Mouse (Mus musculus): ENCODE data around the gene Fam169b.
"Not testable (repeated sequence)": the region's sequence is repeated elsewhere in the genome, so short reads cannot be mapped to it uniquely, and the experiment has no call there.

Fam169b gene

GRCm38 (mm10) chr7:68285851-68286298, 12.2 kb downstream of the Fam169b start:
- no peak for DNase-seq (ENCODE audit: low spot score in 2 of 2)

- no peak for DNase-seq (ENCODE audit: low spot score in 2 of 2)
Measured at GRCm38 (mm10) chr7:68286526-68287481, 13.2 kb downstream of the Fam169b start.

- no peak for DNase-seq (ENCODE audit: low spot score in 2 of 2)
Measured at GRCm38 (mm10) chr7:68287582-68287981, 13.9 kb downstream of the Fam169b start.

- DNase-seq (ENCODE audit: low spot score in 2 of 2): not testable (repeated sequence)
Measured at GRCm38 (mm10) chr7:68288000-68288399, 14.4 kb downstream of the Fam169b start.

- no peak for DNase-seq (ENCODE audit: low spot score in 2 of 2)
Measured at GRCm38 (mm10) chr7:68289081-68289480, 15.4 kb downstream of the Fam169b start.

- no peak for DNase-seq (ENCODE audit: low spot score in 2 of 2)
Measured at GRCm38 (mm10) chr7:68291603-68292002, 18.0 kb downstream of the Fam169b start.

- no peak for DNase-seq (ENCODE audit: low spot score in 2 of 2)
Measured at GRCm38 (mm10) chr7:68293997-68294789, 20.6 kb downstream of the Fam169b start.

GRCm38 (mm10) chr7:68296487-68296886, 22.8 kb downstream of the Fam169b start:
- DNase-seq (ENCODE audit: low spot score in 2 of 2): no peak

GRCm38 (mm10) chr7:68298381-68299076, 24.9 kb downstream of the Fam169b start:
- no peak for DNase-seq (ENCODE audit: low spot score in 2 of 2)

- no peak for DNase-seq (ENCODE audit: low spot score in 2 of 2)
Measured at GRCm38 (mm10) chr7:68301160-68301559, 27.5 kb downstream of the Fam169b start.

GRCm38 (mm10) chr7:68302586-68303433, 29.2 kb downstream of the Fam169b start:
- DNase-seq (ENCODE audit: low spot score in 2 of 2): peak; percentile 72 to 75

GRCm38 (mm10) chr7:68303685-68304084, 30.0 kb downstream of the Fam169b start:
- DNase-seq (ENCODE audit: low spot score in 2 of 2): no peak

- no peak for DNase-seq (ENCODE audit: low spot score in 2 of 2)
Measured at GRCm38 (mm10) chr7:68305781-68306575, 32.3 kb downstream of the Fam169b start.

GRCm38 (mm10) chr7:68306756-68307155, 33.1 kb downstream of the Fam169b start:
- DNase-seq (ENCODE audit: low spot score in 2 of 2): no peak

- no peak for DNase-seq (ENCODE audit: low spot score in 2 of 2)
Measured at GRCm38 (mm10) chr7:68311469-68311868, 37.8 kb downstream of the Fam169b start.

- DNase-seq (ENCODE audit: low spot score in 2 of 2): no peak
Measured at GRCm38 (mm10) chr7:68312395-68312794, 38.8 kb downstream of the Fam169b start.

- DNase-seq (ENCODE audit: low spot score in 2 of 2): no peak
Measured at GRCm38 (mm10) chr7:68313038-68313782, 39.6 kb downstream of the Fam169b start.

GRCm38 (mm10) chr7:68314286-68314685, 40.6 kb downstream of the Fam169b start:
- no peak for DNase-seq (ENCODE audit: low spot score in 2 of 2)

GRCm38 (mm10) chr7:68315068-68315467, 41.4 kb downstream of the Fam169b start:
- DNase-seq (ENCODE audit: low spot score in 2 of 2): no peak
